Mouse (Mus musculus) subcutaneous adipose tissue, adult 2 months (tissue): Measurements from ENCODE around the gene Hand1. TPM values are rescaled to one million over a fixed set of nuclear protein-coding genes. Genes with fewer than 3 reads are reported as not detected.

Experiments
- polyA plus RNA-seq: library from polyadenylated mRNA; depleted of rRNA; stranded (reverse); fragments of >200 nt; gene quantifications from 2 replicates; pipeline ENCODE4 v1.2.3, GENCODE M21; 2012; ENCODE audit warnings: low replicate concordance; rRNA removed

The Hand1 gene
- polyA plus RNA-seq = not detected in 2 replicates

DNA sequence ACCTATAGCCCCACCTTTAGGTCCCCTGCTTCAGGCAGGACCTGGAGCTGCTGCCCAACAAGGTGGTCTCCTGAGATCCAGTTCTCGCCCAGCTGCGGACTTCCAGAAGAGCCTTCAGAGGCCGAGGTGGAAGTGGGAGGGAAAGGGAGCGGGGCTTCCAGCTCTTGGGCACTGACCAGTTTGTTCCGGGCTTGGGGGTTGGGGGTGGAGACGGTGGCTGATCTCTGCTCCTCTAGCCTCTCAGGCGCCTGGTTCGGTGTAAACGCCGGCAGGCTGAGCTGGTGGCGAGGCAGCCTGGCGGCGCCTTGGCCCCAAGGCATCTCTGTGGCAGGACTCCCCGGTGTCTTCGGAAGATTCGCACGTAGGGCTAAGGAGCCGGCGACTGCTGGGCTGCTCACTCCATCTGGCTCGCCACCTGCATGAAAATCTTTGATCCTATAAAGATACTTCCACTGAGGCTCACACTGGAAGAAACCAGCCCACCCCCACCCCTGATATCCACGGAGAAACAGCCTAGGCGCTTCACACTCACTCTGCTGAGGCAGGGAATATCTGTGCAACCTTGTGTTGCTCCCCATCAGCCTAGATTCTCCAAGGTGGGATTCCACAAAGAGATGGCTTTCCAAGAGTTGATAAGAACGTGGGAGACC lies at the start of gene Hand1:
Gene Hand1, minus strand, starts transcription at position 267 of the 650 bp plus-strand sequence.

DNA sequence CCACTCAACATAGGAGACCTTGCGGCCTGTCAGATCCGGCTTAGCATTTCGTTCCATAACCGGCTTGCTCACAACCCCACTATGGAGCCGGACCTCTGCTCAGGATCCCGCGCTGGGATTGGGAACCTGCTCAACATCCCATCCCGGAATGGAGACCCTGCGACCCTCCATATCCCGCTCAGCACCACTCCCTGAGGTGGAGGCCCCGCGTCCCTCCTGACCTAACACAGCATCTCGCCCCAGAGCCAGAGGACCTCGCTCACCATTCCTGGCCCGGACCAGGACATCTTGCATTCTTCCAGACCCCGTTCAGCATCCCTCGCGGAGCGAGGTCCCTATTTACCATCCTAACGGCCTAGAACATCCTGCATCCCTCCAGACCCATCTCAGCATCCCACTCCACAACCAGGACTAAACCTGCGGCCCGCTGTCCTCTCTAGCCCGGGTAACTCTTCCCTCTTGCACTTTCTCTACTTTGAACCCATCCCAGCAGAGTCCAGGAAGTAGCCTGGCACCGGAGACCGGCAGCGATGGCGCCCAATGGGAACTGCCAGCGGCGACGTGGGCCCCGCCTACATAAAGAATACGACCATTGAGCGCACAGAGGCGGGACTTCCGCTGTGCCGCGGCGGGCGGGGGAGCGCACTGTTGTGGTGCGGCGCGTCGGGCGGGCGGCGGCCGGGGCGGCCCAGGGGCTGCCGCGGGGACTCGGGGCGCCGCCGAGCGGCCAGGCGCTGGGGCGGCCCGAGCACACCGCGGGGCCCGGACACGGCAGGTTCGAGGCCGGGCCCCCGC lies 31.4 kb downstream of the Hand1 start, which contains the start of gene Sap30l:
Gene Sap30l, plus strand, starts transcription at position 667 of the 795 bp plus-strand sequence.

Other genes with a start within 250 kb of the Hand1 start
- gene Galnt10, start 187.4 kb downstream of the Hand1 start, polyA plus RNA-seq = 12.8 and 17.1 TPM in 2 replicates
- gene Sap30l, start 31.2 kb downstream of the Hand1 start, polyA plus RNA-seq = 22.1 and 34.3 TPM in 2 replicates
- 41.8 and 59.4 TPM in 2 replicates for gene Larp1, start 176.2 kb upstream of the Hand1 start, polyA plus RNA-seq